Mouse (Mus musculus) CD8-positive naive resting alpha-beta T cell, adult 57 days (primary cell): Measurements from ENCODE around the gene Chrdl2. TPM values are rescaled to one million over a fixed set of nuclear protein-coding genes. Genes with fewer than 3 reads are reported as not detected.

Experiments used
- total RNA-seq: library from RNA; stranded (reverse); gene quantifications from one replicate; pipeline ENCODE4 v1.2.4, GENCODE M21; 2023

Chrdl2 gene
- not detected for total RNA-seq

GRCm38 (mm10) chr7:100005790-100006189, at the start of gene Chrdl2:
Gene Chrdl2, plus strand, starts transcription at chr7:100006172.

GRCm38 (mm10) chr7:99980132-99980591, 25.8 kb upstream of the Chrdl2 start, which contains the start of gene Rnf169:
Gene Rnf169, minus strand, starts transcription at chr7:99980448.

Other genes with a start within 250 kb of the Chrdl2 start
- not detected for gene Olfr521, start 242.7 kb upstream of the Chrdl2 start, total RNA-seq
- 5.9 TPM for gene Neu3, start 177.8 kb upstream of the Chrdl2 start, total RNA-seq
- gene Xrra1, start 147.1 kb upstream of the Chrdl2 start, total RNA-seq = not detected
- 118 TPM for gene Spcs2, start 142.7 kb upstream of the Chrdl2 start, total RNA-seq
- 24.7 TPM for gene Rnf169, start 25.7 kb upstream of the Chrdl2 start, total RNA-seq
- gene Pold3, start 115.4 kb downstream of the Chrdl2 start, total RNA-seq = 50.1 TPM
- 1.5 TPM for gene Lipt2, start 153.1 kb downstream of the Chrdl2 start, total RNA-seq
- not detected for gene Kcne3, start 170.3 kb downstream of the Chrdl2 start, total RNA-seq
- gene Pgm2l1, start 221.2 kb downstream of the Chrdl2 start, total RNA-seq = 30.6 TPM